Mouse (Mus musculus) spleen, postnatal 14 days (tissue): ENCODE data around the gene Gm9945.

Experiments used
- DNase-seq, 2 experiments: peaks; one replicate each; pipeline ENCODE4 v3.0.0; 2021 to 2022; ENCODE audit warnings: low spot score in 2 of 2

Gene Gm9945

DNA sequence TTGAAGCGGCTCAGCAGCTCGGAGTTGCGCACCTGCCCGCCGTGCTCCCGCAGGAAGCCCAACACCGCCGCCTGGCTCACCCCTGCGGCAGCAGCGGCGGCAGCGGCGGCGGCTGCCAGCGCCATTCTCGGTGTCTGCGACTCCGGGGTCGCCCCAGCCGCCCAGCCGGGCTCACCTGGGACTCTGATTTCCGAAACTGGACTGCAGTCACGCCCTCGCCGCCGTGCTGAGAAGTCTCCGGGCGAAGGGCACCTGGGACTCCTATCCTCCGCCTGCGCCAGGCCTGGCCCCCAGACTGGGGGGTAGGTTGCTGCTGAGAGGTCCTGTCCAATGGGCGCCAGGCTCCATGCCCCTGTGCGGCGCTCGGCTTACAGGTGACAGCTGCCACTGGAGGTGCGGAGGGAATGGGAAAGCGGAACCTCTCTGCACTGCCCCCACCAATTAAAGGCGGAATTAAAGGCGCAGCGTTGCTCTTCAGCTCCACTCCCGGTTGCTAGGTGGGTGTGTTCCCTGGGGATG is at the start of gene Gm9945, which contains the start of gene Sowaha:
Gm9945 (plus strand) TSS at position 384 of the 519 bp plus-strand sequence.
Sowaha (minus strand) TSS at position 492 of the 519 bp plus-strand sequence.
- peak; percentile 44 to 47 for DNase-seq

DNA sequence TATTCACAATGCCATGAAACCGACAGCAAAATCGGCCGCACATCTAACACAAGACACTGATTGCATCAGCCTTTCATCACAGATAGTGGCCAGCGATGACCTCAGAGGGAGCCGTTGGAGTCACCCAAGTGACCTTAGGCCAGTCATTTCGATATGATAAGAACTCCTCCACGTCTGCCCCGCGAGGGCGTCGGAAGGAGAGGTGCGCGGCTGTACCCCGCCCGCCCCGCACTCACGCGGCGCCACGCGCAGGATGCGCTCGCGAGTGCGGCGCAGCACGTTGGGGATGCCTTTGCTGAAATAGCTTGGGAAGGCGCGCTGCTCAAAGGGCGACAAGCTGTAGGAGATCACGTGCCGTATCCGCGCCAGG is 49.7 kb upstream of the Gm9945 start:
- DNase-seq, result no peak

GRCm38 (mm10) chr11:53430670-53431346 is 49.2 kb upstream of the Gm9945 start, which contains the start of the genes Uqcrq and Gdf9:
Uqcrq (minus strand) TSS chr11:53430831.
Gdf9 (plus strand) TSS chr11:53431023.
- peak; percentile 95 to 97 for DNase-seq

- DNase-seq, result no peak
These were observed 48.5 kb upstream of the Gm9945 start for GRCm38 (mm10) chr11:53431347-53432056.

GRCm38 (mm10) chr11:53433057-53433456 is 46.9 kb upstream of the Gm9945 start:
- no peak for DNase-seq

- DNase-seq, result no peak
These were observed 44.5 kb upstream of the Gm9945 start for GRCm38 (mm10) chr11:53435504-53435903.

DNA sequence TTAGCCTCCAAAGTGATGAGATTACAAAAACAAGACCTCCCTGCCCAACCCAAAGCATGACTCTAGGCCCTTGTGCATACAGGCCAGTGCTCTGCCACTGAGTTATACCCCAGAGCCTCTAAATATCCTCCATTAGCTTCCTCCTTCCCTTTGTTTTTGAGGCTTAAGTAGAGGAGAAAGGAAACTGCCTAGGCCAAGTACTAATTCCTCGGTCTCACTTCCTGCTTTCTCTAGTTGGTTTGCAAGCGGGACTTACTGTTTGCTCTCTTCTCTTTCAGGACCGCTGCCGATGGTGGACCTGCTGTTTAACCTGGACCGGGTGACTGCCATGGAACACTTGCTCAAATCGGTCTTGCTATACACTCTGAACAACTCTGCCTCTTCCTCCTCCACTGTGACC is 43.6 kb upstream of the Gm9945 start:
- DNase-seq, result no peak

- DNase-seq, result no peak
These were observed 38.0 kb upstream of the Gm9945 start for GRCm38 (mm10) chr11:53441921-53442320.

- peak in 1 of 2 experiments; percentile 29 for DNase-seq
These were observed 36.1 kb upstream of the Gm9945 start for GRCm38 (mm10) chr11:53443861-53444260.

DNA sequence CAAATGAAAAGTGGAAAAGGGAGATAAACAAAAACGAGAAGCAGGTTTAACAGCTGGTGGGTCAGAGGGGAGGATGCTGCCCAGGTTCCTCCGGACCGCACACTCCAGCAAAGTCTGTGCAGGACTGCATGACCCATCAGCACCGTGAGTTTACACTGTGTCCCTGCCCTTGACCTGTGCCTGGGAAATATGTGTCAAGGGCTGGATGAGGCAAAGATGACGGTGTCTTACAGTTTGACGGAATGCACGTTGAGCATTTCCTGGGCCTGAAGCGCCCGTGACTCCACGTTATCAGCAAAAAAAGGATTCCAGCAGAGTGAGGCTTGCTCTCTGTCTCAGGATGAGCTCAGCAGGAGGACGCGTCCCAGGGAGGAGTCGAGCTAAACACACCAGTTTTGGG is 34.4 kb upstream of the Gm9945 start:
- DNase-seq, result no peak

- no peak for DNase-seq
These were observed 33.8 kb upstream of the Gm9945 start for GRCm38 (mm10) chr11:53446183-53446582.

DNA sequence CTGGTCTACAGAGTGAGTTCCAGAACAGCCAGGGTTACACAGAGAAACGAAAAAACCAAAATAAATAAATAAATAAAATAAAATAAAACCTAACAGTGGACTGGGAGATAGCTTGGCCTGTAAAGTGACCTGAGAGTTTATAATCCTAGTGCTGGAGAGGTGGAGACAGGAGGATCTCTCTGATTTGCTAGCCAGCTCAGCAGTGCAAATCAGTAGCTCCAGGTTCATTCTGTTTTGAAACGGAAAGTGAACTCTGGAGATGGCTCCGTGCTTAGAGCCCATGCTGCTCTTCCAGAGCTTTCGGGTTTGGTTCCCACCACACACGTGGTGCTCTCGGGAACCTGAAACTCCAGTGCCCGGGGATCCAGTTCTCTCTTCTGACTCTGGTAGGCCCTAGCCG is 32.0 kb upstream of the Gm9945 start:
- no peak for DNase-seq

GRCm38 (mm10) chr11:53448529-53448928 is 31.4 kb upstream of the Gm9945 start:
- DNase-seq, result no peak

GRCm38 (mm10) chr11:53450070-53450705 is 29.8 kb upstream of the Gm9945 start:
- no peak for DNase-seq

DNA sequence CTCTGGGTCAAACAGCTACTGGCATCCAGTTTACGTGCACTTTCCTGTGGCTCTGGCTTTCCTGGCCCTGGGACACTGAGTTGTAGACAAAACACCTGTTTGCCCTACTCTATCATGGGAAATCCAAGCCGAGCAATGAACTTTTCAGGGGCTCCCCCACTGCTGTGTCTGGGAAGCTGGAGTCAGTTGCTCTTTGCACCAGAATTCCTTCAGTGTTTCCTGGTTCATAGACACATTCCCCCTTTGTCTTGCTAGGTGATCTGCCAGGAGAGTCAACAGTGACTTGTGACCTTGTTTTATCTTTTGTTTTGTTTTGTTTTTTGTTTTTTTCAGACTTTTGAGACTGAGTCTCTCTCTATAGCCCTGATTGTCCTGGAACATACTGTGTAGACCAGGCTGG is 28.6 kb upstream of the Gm9945 start:
- DNase-seq, result no peak

DNA sequence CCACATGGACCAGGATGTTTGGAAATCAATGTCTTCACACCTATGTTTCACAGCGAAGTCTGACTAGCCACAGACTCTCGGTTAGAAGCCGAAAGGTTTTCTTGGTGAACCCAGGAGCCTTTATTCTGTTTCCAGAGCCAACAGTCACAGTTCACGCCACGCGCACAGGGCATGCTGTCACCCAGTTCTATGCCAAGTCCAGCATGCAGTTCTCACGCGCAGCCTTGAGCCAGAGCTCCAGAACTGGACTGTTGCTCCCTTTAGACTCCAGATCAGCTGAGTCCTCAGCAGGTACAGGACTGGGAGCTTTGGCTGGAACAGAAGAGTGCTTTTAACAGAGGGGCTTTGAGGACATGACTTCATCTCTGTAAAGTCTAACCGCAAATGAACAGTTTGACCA is 27.6 kb upstream of the Gm9945 start:
- DNase-seq, result no peak

GRCm38 (mm10) chr11:53453031-53453430 is 26.9 kb upstream of the Gm9945 start:
- DNase-seq, result no peak

- no peak for DNase-seq
These were observed 23.2 kb upstream of the Gm9945 start, which contains the start of the genes Gm10447 and Shroom1 for GRCm38 (mm10) chr11:53456474-53457371. Gm10447 (minus strand) TSS chr11:53457110. Shroom1 (plus strand) TSS chr11:53457205.

- no peak for DNase-seq
These were observed 22.5 kb upstream of the Gm9945 start for GRCm38 (mm10) chr11:53457372-53457954.

DNA sequence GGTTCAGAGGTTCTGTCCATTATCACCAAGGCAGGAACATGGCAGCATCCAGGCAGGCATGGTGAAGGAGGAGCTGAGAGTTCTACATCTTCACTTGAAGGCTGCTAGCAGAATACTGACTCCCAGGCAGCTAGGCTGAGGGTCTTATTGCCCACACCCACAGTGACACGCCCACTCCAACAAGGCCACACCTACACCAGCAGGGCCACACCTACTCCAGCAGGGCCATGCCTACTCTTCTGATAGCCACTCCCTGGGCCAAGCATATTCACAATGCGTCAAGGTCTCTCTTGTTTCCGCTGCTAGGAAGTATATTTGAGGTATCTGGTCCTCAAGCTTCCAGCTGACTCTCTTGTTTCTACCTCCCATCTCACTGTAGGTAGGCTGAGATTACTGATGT is 21.0 kb upstream of the Gm9945 start:
- DNase-seq, result no peak

DNA sequence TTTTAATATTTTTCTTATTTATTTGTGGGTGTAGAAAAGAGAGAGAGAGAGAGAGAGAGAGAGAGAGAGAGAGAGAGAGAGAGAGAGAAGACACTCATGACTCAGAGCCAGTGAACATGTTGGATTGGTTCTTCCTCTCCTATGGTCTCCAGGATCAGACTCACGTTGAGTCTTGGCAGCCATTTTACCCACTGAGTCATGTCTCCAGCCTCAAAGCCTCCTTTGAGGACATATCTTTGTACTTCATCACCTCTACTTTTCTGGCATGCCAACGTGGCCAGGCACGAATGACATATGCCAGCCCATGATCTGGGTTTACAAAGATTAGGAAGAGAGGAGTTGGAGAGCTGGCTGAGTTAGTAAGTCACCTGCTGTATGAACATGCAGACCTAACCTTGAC is 19.8 kb upstream of the Gm9945 start:
- DNase-seq, result no peak
